Mouse (Mus musculus): ENCODE results near the gene 3110021N24Rik.

DNA sequence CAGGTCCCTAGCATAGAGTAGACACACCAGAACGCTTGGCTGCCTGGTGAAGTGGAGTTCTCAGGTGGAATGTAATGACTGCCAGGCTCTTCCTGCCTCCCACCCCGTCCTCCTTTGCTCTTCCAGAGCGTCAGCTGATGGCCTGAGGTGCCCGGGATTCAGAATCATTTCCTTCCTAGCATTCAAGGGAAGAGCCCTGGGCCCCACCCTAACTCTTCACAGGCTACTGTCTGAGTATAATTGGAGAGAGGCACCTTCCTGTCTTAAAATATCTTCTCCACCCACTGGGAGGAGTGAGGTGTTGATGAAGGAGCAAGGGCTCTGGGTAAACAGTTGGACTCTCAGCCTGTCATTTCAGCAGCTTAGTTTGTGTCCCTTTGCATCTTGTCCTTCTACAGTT, 77.3 kb downstream of the 3110021N24Rik start:
- TF ChIP-seq GATA1 (IDR thresholded peaks at IDR 0.05; ENCODE audit: borderline replicate concordance, low read length) (no peak), FLI1 (IDR thresholded peaks at IDR 0.05; ENCODE audit: low read length) (no peak)
